Mouse (Mus musculus) heart, postnatal 0 days (tissue): ENCODE measurements around the gene Rabepk.

Source experiments
- CTCF ChIP-seq: IDR thresholded peaks from 2 replicates; pipeline ENCODE4 v1.5.1; 2016; ENCODE audit warnings: antibody characterized with exemption, control low read depth, low read depth
- EP300 ChIP-seq: IDR thresholded peaks from 2 replicates; pipeline ENCODE4 v1.6.1; 2016; ENCODE audit warnings: antibody characterized with exemption, low read depth

GRCm38 (mm10) chr2:34741390-34742159 is 58.1 kb downstream of the Rabepk start:
- TF ChIP-seq CTCF (no peak), EP300 (no peak)
